Mouse (Mus musculus) thymus, adult 2 months (tissue): Measurements from ENCODE around the gene Gm10447.

ENCODE experiments used
- CTCF ChIP-seq: fragments of 200-500 bp; IDR thresholded peaks from 2 replicates; pipeline ENCODE4 v1.5.1; 2012; ENCODE audit warnings: mild to moderate bottlenecking, control low read depth, low read length, moderate library complexity, borderline replicate concordance; ENCODE audit not compliant: control insufficient read depth, poor library complexity, insufficient read depth; ENCODE audit errors: extremely low read depth
- POLR2A ChIP-seq: fragments of 200-500 bp; IDR thresholded peaks from 2 replicates; pipeline ENCODE4 v1.6.1; 2012; ENCODE audit warnings: mild to moderate bottlenecking, low read length, control low read depth, moderate library complexity; ENCODE audit not compliant: control insufficient read depth, poor library complexity, insufficient read depth; ENCODE audit errors: extremely low read depth

- no peak for TF ChIP-seq CTCF
- TF ChIP-seq POLR2A: no peak
These were observed 28.2 kb downstream of the Gm10447 start for GRCm38 (mm10) chr11:53428716-53429057.
